Mouse (Mus musculus) liver, embryonic 11.5 days (tissue): ENCODE results near the gene Camsap1. TPM values are rescaled to one million over a fixed set of nuclear protein-coding genes. Genes with fewer than 3 reads are reported as not detected.

Experiments
- ATAC-seq: fragments of 200-750 bp; cut with Nextera tagmentation; replicated peaks from 2 replicates; pipeline ENCODE4 v1.8.0; 2017; ENCODE audit warnings: moderate number of reproducible peaks, mild to moderate bottlenecking, moderate TSS enrichment, moderate library complexity; ENCODE audit not compliant: low FRiP score
- DNase-seq: peaks from one replicate; pipeline ENCODE4 v3.0.0-alpha.2; 2017; ENCODE audit warnings: low spot score
- H3K27ac ChIP-seq: fragments of 300-500 bp; sonication (generic); 2 replicates; pipeline ENCODE4 v1.5.1; 2014; ENCODE audit warnings: mild to moderate bottlenecking, low read depth, low read length, control low read depth
- H3K27me3 ChIP-seq: fragments of 300-500 bp; sonication (generic); replicated peaks from 2 replicates; pipeline ENCODE4 v1.6.1; 2014; ENCODE audit warnings: low read length, mixed read lengths; ENCODE audit not compliant: control insufficient read depth, insufficient read depth
- H3K36me3 ChIP-seq: fragments of 300-500 bp; sonication (generic); 2 replicates; pipeline ENCODE4 v1.6.1; 2014; ENCODE audit warnings: mild to moderate bottlenecking, low read length, moderate library complexity, mixed read lengths; ENCODE audit not compliant: control insufficient read depth, insufficient read depth
- H3K4me1 ChIP-seq: fragments of 300-500 bp; sonication (generic); replicated peaks from 2 replicates; pipeline ENCODE4 v1.6.1; 2014; ENCODE audit warnings: low read length, mixed read lengths; ENCODE audit not compliant: control insufficient read depth, insufficient read depth
- H3K4me2 ChIP-seq: fragments of 300-500 bp; sonication (generic); 2 replicates; pipeline ENCODE4 v1.6.1; 2014; ENCODE audit warnings: mild to moderate bottlenecking, control low read depth, moderate library complexity
- H3K4me3 ChIP-seq: fragments of 300-500 bp; sonication (generic); 2 replicates; pipeline ENCODE4 v1.5.1; 2014; ENCODE audit warnings: low read depth, low read length, control low read depth
- H3K9ac ChIP-seq: fragments of 300-500 bp; sonication (generic); 2 replicates; pipeline ENCODE4 v1.6.1; 2014; ENCODE audit warnings: low read depth, low read length, control low read depth
- H3K9me3 ChIP-seq: fragments of 300-500 bp; sonication (generic); 2 replicates; pipeline ENCODE4 v1.6.1; 2016; ENCODE audit warnings: low read length, inconsistent platforms, mixed read lengths; ENCODE audit not compliant: control insufficient read depth
- WGBS: fragments of 180-500 bp; shearing (Covaris S2); extraction: QIAGEN DNeasy Blood & Tissue Kit; methylation state at CpG from one replicate; pipeline ENCODE4 v1.1.7; 2014; 5-methylcytosine and 5-hydroxymethylcytosine counted together
- polyA plus RNA-seq: library from polyadenylated mRNA; unstranded; fragments of >200 nt; fragmentation: Nextera tagmentation; extraction: Ambion mirVana; gene quantifications from 2 replicates; pipeline ENCODE4 v1.2.1, GENCODE M21; 2014

Gene Camsap1
- polyA plus RNA-seq, 1 experiment from 2014 or later, result 14.5 TPM

- 59% methylated on average over 3 of the region's 3 CpGs for WGBS
- H3K9me3 ChIP-seq, result no peaks in the 10 kb centered on the region
- H3K4me1 ChIP-seq, result peaks cover 36% of the 10 kb centered on the region
- H3K4me2 ChIP-seq, result peak overlapping the region; percentile 75
- ATAC-seq (no peak), DNase-seq (no peak)
- peak overlapping the region; percentile 92 for H3K27ac ChIP-seq
- peak overlapping the region; percentile 84 for H3K9ac ChIP-seq
- H3K4me3 ChIP-seq, result peak overlapping the region; percentile 90
- H3K36me3 ChIP-seq, result peaks cover 15% of the 10 kb centered on the region; the same call in 1 of the 2 replicates
- H3K27me3 ChIP-seq, result no peaks in the 10 kb centered on the region
Observed at GRCm38 (mm10) chr2:26019923-26020322, 36.8 kb upstream of the Camsap1 start.

- Histone ChIP-seq H3K36me3 (peaks cover 23% of the 10 kb centered on the region), H3K4me1 (peaks cover 48% of the 10 kb centered on the region), H3K9me3 (no peaks in the 10 kb centered on the region), H3K27me3 (no peaks in the 10 kb centered on the region), H3K27ac (peak overlapping the region; percentile 71), H3K4me3 (peak overlapping the region; percentile 90), H3K4me2 (peak overlapping the region; percentile 75), H3K9ac (peak overlapping the region; percentile 84)
- 61% methylated on average over 4 of the region's 4 CpGs for WGBS
- DNase-seq (no peak), ATAC-seq (no peak)
Observed at GRCm38 (mm10) chr2:26017326-26017725, 34.2 kb upstream of the Camsap1 start.

GRCm38 (mm10) chr2:26013674-26014073 lies 30.6 kb upstream of the Camsap1 start:
- Histone ChIP-seq H3K36me3 (peaks cover 44% of the 10 kb centered on the region), H3K4me1 (peaks cover 45% of the 10 kb centered on the region), H3K27me3 (no peaks in the 10 kb centered on the region), H3K9ac (peak overlapping the region; percentile 67), H3K4me2 (peak overlapping the region; percentile 55), H3K27ac (peak overlapping the region; percentile 93), H3K4me3 (peak overlapping the region; percentile 41), H3K9me3 (no peaks in the 10 kb centered on the region)
- WGBS, result 50% methylated on average over 3 of the region's 3 CpGs
- ATAC-seq, result peak; percentile 99
- peak; percentile 63 for DNase-seq

GRCm38 (mm10) chr2:26011420-26011819 lies 28.3 kb upstream of the Camsap1 start:
- ATAC-seq (no peak), DNase-seq (no peak)
- Histone ChIP-seq H3K4me2 (peak overlapping the region; percentile 55), H3K9me3 (no peaks in the 10 kb centered on the region), H3K27ac (no peak overlapping the region; the same call in 1 of the 2 replicates), H3K9ac (peak overlapping the region; percentile 4; the same call in 1 of the 2 replicates), H3K36me3 (peaks cover 51% of the 10 kb centered on the region), H3K4me1 (peaks cover 23% of the 10 kb centered on the region), H3K27me3 (no peaks in the 10 kb centered on the region), H3K4me3 (peak overlapping the region; percentile 41)
- WGBS, result 100% methylated on average over 1 of the region's 1 CpGs

- H3K4me1 ChIP-seq, result no peaks in the 10 kb centered on the region
- H3K9ac ChIP-seq, result no peak overlapping the region
- no peak for ATAC-seq
- 92% methylated on average over 2 of the region's 2 CpGs for WGBS
- H3K36me3 ChIP-seq, result peaks cover 57% of the 10 kb centered on the region
- no peaks in the 10 kb centered on the region for H3K9me3 ChIP-seq
- no peaks in the 10 kb centered on the region for H3K27me3 ChIP-seq
- no peak overlapping the region for H3K4me2 ChIP-seq
- no peak for DNase-seq
- H3K27ac ChIP-seq, result no peak overlapping the region
- no peak overlapping the region for H3K4me3 ChIP-seq
Observed at GRCm38 (mm10) chr2:26002001-26002400, 18.9 kb upstream of the Camsap1 start.

- ATAC-seq, result no peak
- 93% methylated on average over 5 of the region's 5 CpGs for WGBS
- H3K4me3 ChIP-seq, result no peak overlapping the region
- no peak overlapping the region for H3K27ac ChIP-seq
- no peak for DNase-seq
- H3K27me3 ChIP-seq, result no peaks in the 10 kb centered on the region
- H3K36me3 ChIP-seq, result peaks cover 57% of the 10 kb centered on the region
- no peaks in the 10 kb centered on the region for H3K9me3 ChIP-seq
- H3K4me1 ChIP-seq, result no peaks in the 10 kb centered on the region
- H3K4me2 ChIP-seq, result no peak overlapping the region
- H3K9ac ChIP-seq, result no peak overlapping the region
Observed at GRCm38 (mm10) chr2:26001136-26001535, 18.1 kb upstream of the Camsap1 start.

GRCm38 (mm10) chr2:25997716-25998115 lies 14.6 kb upstream of the Camsap1 start:
- no peak for ATAC-seq
- Histone ChIP-seq H3K4me3 (no peak overlapping the region), H3K27ac (no peak overlapping the region), H3K4me2 (no peak overlapping the region), H3K36me3 (peaks cover 30% of the 10 kb centered on the region), H3K9me3 (no peaks in the 10 kb centered on the region), H3K9ac (no peak overlapping the region), H3K4me1 (no peaks in the 10 kb centered on the region), H3K27me3 (no peaks in the 10 kb centered on the region)
- WGBS, result 97% methylated on average over 3 of the region's 3 CpGs
- DNase-seq, result no peak

- H3K27me3 ChIP-seq, result no peaks in the 10 kb centered on the region
- no peak for ATAC-seq
- no peak overlapping the region for H3K9ac ChIP-seq
- H3K4me2 ChIP-seq, result no peak overlapping the region
- H3K36me3 ChIP-seq, result peaks cover 19% of the 10 kb centered on the region
- no peak overlapping the region for H3K4me3 ChIP-seq
- H3K27ac ChIP-seq, result no peak overlapping the region
- H3K4me1 ChIP-seq, result peaks cover 4% of the 10 kb centered on the region; the same call in 1 of the 2 replicates
- no peaks in the 10 kb centered on the region for H3K9me3 ChIP-seq
- 88% methylated on average over 3 of the region's 3 CpGs for WGBS
- DNase-seq, result no peak
Observed at GRCm38 (mm10) chr2:25994791-25995190, 11.7 kb upstream of the Camsap1 start.

- DNase-seq (no peak), ATAC-seq (no peak)
- Histone ChIP-seq H3K27me3 (no peaks in the 10 kb centered on the region), H3K9me3 (no peaks in the 10 kb centered on the region), H3K4me2 (no peak overlapping the region), H3K4me3 (no peak overlapping the region), H3K27ac (no peak overlapping the region), H3K9ac (no peak overlapping the region), H3K36me3 (peaks cover 1% of the 10 kb centered on the region; the same call in 1 of the 2 replicates), H3K4me1 (peaks cover 4% of the 10 kb centered on the region; the same call in 1 of the 2 replicates)
- 73% methylated on average over 2 of the region's 2 CpGs for WGBS
Observed at GRCm38 (mm10) chr2:25992285-25992684, 9.2 kb upstream of the Camsap1 start.
